Mouse (Mus musculus) C2C12 (cell line): Measurements from ENCODE around the gene Ssh3.

Experiments
- CEBPB ChIP-seq: IDR thresholded peaks from one replicate; pipeline ENCODE4 v1.6.1; 2011; ENCODE audit warnings: low read depth, mild to moderate bottlenecking, control low read depth, moderate library complexity
- CTCF ChIP-seq: IDR thresholded peaks from one replicate; pipeline ENCODE4 v1.5.1; 2011; ENCODE audit not compliant: control insufficient read depth, insufficient read depth, insufficient read length
- FOSL1 ChIP-seq: IDR thresholded peaks from one replicate; pipeline ENCODE4 v1.8.0; 2011; ENCODE audit warnings: mild to moderate bottlenecking, low read length; ENCODE audit not compliant: poor library complexity, insufficient read depth, severe bottlenecking
- MAX ChIP-seq: IDR thresholded peaks from one replicate; pipeline ENCODE4 v1.6.1; 2011; ENCODE audit warnings: mild to moderate bottlenecking, control low read depth
- MYOD1 ChIP-seq: IDR thresholded peaks from one replicate; pipeline ENCODE4 v1.6.1; 2011; ENCODE audit warnings: low read depth; ENCODE audit not compliant: control insufficient read depth, insufficient read length
- MYOG ChIP-seq: IDR thresholded peaks from one replicate; pipeline ENCODE4 v1.6.1; 2011; ENCODE audit not compliant: control insufficient read depth, insufficient read length; ENCODE audit errors: extremely low read depth
- USF1 ChIP-seq: IDR thresholded peaks from one replicate; pipeline ENCODE4 v1.6.1; 2011; ENCODE audit warnings: low read depth, mild to moderate bottlenecking, control low read depth, moderate library complexity

GRCm38 (mm10) chr19:4263702-4264101 is 5.3 kb downstream of the Ssh3 start:
- TF ChIP-seq CTCF: no peak
- TF ChIP-seq MAX: no peak
- TF ChIP-seq MYOD1: no peak
- TF ChIP-seq MYOG: no peak
- TF ChIP-seq USF1: no peak
- no peak for TF ChIP-seq FOSL1
- TF ChIP-seq CEBPB: no peak
